Mouse (Mus musculus): ENCODE measurements around the gene Lhfpl2. TPM values are rescaled to one million over a fixed set of nuclear protein-coding genes. Genes with fewer than 3 reads are reported as not detected.

Lhfpl2 gene
- polyA plus RNA-seq, 1 experiment from 2014 or later, result 6.8 TPM

DNA sequence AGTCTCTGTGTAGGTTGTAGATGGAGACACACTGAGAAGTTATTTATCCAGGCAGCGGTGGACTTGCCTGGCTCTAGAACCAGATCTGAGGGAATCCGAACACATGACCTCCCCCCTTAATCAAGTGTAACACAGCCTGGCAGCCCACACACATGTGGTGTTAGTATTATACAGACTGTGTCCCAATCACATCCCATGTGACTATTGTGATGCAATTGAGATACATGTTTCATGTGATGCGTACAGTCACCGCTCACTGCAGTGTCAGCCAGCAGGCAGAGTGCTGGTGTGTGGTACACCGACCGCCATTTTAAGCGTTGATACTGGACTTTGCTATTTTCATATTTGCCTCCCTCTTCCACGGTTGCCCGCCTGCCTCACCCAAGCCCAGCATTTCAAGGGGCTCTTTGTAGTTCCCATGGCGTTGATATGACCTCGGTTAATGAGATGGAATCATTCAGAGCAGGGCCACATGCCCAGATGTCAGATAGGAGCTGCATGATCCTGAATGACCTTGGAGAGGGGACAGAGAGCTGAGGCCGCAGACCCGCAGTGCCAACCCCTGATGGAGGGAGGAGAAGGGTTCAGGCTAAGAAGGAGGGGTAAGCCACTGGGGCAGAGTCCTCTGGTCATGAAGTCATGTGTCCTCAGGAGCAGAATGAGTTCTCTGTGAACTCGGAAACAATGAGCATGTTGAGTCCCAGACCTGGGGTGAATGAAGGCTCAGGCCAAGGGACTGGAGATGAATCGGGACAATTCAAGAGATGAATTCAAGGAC lies 115.1 kb downstream of the Lhfpl2 start:
- ATAC-seq (ENCODE audit: low FRiP score, low TSS enrichment) (peak; percentile 38; the same call in 1 of the 2 replicates), DNase-seq (ENCODE audit: low spot score) (no peak)
- H3K27me3 ChIP-seq (ENCODE audit: control insufficient read depth, insufficient read depth, low read length), result no peaks in the 10 kb centered on the region
- WGBS, result 85% methylated on average over 15 of the region's 15 CpGs
- H3K36me3 ChIP-seq (ENCODE audit: control insufficient read depth, insufficient read depth, low read length), result no peaks in the 10 kb centered on the region
- no peak overlapping the region for H3K4me3 ChIP-seq (ENCODE audit: low read depth, low read length)
- no peak for TF ChIP-seq EP300 (optimal IDR thresholded peaks at IDR 0.05)
- no peak overlapping the region for H3K27ac ChIP-seq (replicated peaks)
- H3K9me3 ChIP-seq (ENCODE audit: control insufficient read depth, low read length), result no peaks in the 10 kb centered on the region
- no peaks in the 10 kb centered on the region; the same call in 1 of the 2 replicates for H3K4me1 ChIP-seq (replicated peaks; ENCODE audit: control insufficient read depth, insufficient read depth)
- H3K4me2 ChIP-seq (replicated peaks; ENCODE audit: low read depth), result no peak overlapping the region
- no peak overlapping the region for H3K9ac ChIP-seq (ENCODE audit: low read length)

- Histone ChIP-seq H3K27ac (replicated peaks) (no peak overlapping the region), H3K4me2 (replicated peaks; ENCODE audit: low read depth) (peak overlapping the region; percentile 73), H3K4me3 (ENCODE audit: low read depth, low read length) (peak overlapping the region; percentile 40), H3K27me3 (ENCODE audit: control insufficient read depth, insufficient read depth, low read length) (no peaks in the 10 kb centered on the region), H3K9me3 (ENCODE audit: control insufficient read depth, low read length) (no peaks in the 10 kb centered on the region), H3K9ac (ENCODE audit: low read length) (peak overlapping the region; percentile 39), H3K4me1 (replicated peaks; ENCODE audit: control insufficient read depth, insufficient read depth) (no peaks in the 10 kb centered on the region; the same call in 1 of the 2 replicates), H3K36me3 (ENCODE audit: control insufficient read depth, insufficient read depth, low read length) (no peaks in the 10 kb centered on the region)
- DNase-seq (ENCODE audit: low spot score) (peak; percentile 57), ATAC-seq (ENCODE audit: low FRiP score, low TSS enrichment) (peak; percentile 69)
- TF ChIP-seq EP300 (optimal IDR thresholded peaks at IDR 0.05) (no peak), CTCF (IDR thresholded peaks at IDR 0.05; ENCODE audit: low read depth) (no peak)
- WGBS, result 1% methylated on average over 53 of the region's 55 CpGs
Measured at GRCm38 (mm10) chr13:94173633-94174576, 116.3 kb downstream of the Lhfpl2 start.

GRCm38 (mm10) chr13:94174577-94175279 lies 117.1 kb downstream of the Lhfpl2 start:
- Histone ChIP-seq H3K36me3 (ENCODE audit: control insufficient read depth, insufficient read depth, low read length) (no peaks in the 10 kb centered on the region), H3K27ac (replicated peaks) (no peak overlapping the region), H3K9me3 (ENCODE audit: control insufficient read depth, low read length) (no peaks in the 10 kb centered on the region), H3K4me3 (ENCODE audit: low read depth, low read length) (peak overlapping the region; percentile 40), H3K9ac (ENCODE audit: low read length) (peak overlapping the region; percentile 39), H3K4me2 (replicated peaks; ENCODE audit: low read depth) (peak overlapping the region; percentile 73), H3K27me3 (ENCODE audit: control insufficient read depth, insufficient read depth, low read length) (no peaks in the 10 kb centered on the region), H3K4me1 (replicated peaks; ENCODE audit: control insufficient read depth, insufficient read depth) (no peaks in the 10 kb centered on the region; the same call in 1 of the 2 replicates)
- no peak for ATAC-seq (ENCODE audit: low FRiP score, low TSS enrichment)
- no peak for DNase-seq (ENCODE audit: low spot score)
- WGBS, result 20% methylated on average over 16 of the region's 16 CpGs
- no peak for TF ChIP-seq CTCF (IDR thresholded peaks at IDR 0.05; ENCODE audit: low read depth)
- TF ChIP-seq EP300 (optimal IDR thresholded peaks at IDR 0.05), result no peak

DNA sequence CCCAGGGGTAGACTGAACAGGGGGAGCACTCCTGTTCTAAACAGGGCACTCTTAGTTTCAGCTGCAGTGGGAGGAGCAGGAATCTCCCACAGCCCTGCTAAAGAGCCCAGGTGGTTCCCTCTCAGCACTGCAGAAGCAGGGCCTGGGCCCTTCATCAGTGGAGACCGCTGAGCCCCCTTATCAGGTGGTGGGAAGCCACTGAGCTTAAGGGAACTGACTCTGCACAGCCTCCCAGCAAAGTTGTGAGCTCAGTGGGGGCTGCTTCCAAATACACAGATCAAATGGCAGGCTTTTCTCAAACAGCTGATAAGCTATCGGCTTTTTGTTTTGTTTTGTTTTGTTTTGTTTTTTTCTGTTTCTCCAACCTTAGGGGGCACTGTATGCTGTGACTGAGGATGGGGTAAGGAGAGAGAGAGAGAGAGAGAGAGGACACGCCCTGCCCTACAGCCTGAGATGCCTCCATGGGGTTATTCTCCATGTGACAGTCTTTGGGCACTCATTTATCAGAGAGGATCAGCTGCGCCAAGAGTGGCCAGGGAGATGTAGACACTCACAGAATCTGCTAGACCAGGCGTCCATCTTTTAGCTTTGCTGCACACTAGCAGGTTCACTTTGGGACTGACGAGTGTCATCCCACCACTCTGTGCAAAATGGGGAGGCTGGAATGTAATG lies 117.9 kb downstream of the Lhfpl2 start:
- DNase-seq (ENCODE audit: low spot score), result no peak
- H3K27me3 ChIP-seq (ENCODE audit: control insufficient read depth, insufficient read depth, low read length), result no peaks in the 10 kb centered on the region
- H3K27ac ChIP-seq (replicated peaks), result no peak overlapping the region
- H3K4me1 ChIP-seq (replicated peaks; ENCODE audit: control insufficient read depth, insufficient read depth), result no peaks in the 10 kb centered on the region; the same call in 1 of the 2 replicates
- 79% methylated on average over 6 of the region's 6 CpGs for WGBS
- no peaks in the 10 kb centered on the region for H3K9me3 ChIP-seq (ENCODE audit: control insufficient read depth, low read length)
- H3K36me3 ChIP-seq (ENCODE audit: control insufficient read depth, insufficient read depth, low read length), result no peaks in the 10 kb centered on the region
- TF ChIP-seq CTCF (IDR thresholded peaks at IDR 0.05; ENCODE audit: low read depth), result no peak
- no peak for TF ChIP-seq EP300 (optimal IDR thresholded peaks at IDR 0.05)
- ATAC-seq (ENCODE audit: low FRiP score, low TSS enrichment), result no peak
- peak overlapping the region; percentile 40; the same call in 1 of the 2 replicates for H3K4me3 ChIP-seq (ENCODE audit: low read depth, low read length)
- 0 out of 2 replicates have a peak overlapping the region, but pooled peaks have one; percentile 73 for H3K4me2 ChIP-seq (replicated peaks; ENCODE audit: low read depth)
- H3K9ac ChIP-seq (ENCODE audit: low read length), result no peak overlapping the region

GRCm38 (mm10) chr13:94177148-94177547 lies 119.6 kb downstream of the Lhfpl2 start:
- Histone ChIP-seq H3K9ac (ENCODE audit: low read length) (no peak overlapping the region), H3K4me2 (replicated peaks; ENCODE audit: low read depth) (no peak overlapping the region), H3K27me3 (ENCODE audit: control insufficient read depth, insufficient read depth, low read length) (no peaks in the 10 kb centered on the region), H3K4me3 (ENCODE audit: low read depth, low read length) (no peak overlapping the region), H3K4me1 (replicated peaks; ENCODE audit: control insufficient read depth, insufficient read depth) (no peaks in the 10 kb centered on the region; the same call in 1 of the 2 replicates), H3K27ac (replicated peaks) (no peak overlapping the region), H3K9me3 (ENCODE audit: control insufficient read depth, low read length) (no peaks in the 10 kb centered on the region), H3K36me3 (ENCODE audit: control insufficient read depth, insufficient read depth, low read length) (no peaks in the 10 kb centered on the region)
- ATAC-seq (ENCODE audit: low FRiP score, low TSS enrichment), result no peak
- peak; percentile 42 for DNase-seq (ENCODE audit: low spot score)
- TF ChIP-seq CTCF (IDR thresholded peaks at IDR 0.05; ENCODE audit: low read depth) (peak; percentile 67), EP300 (optimal IDR thresholded peaks at IDR 0.05) (no peak)
- 63% methylated on average over 7 of the region's 7 CpGs for WGBS
